Mouse (Mus musculus): ENCODE measurements around the gene Hoxc13. TPM values are rescaled to one million over a fixed set of nuclear protein-coding genes. Genes with fewer than 3 reads are reported as not detected.

Gene Hoxc13
- total RNA-seq, 2 experiments from 2014 or later: not detected

GRCm38 (mm10) chr15:102977423-102977974, 56.6 kb downstream of the Hoxc13 start:
- ATAC-seq (replicated peaks; ENCODE audit: low FRiP score, poor library complexity, severe bottlenecking): no peak

Other genes starting within 250 kb of the Hoxc13 start
- 10.5 and 17.7 TPM in 2 replicates for gene Atp5g2, start 248.8 kb upstream of the Hoxc13 start, total RNA-seq (2015; ENCODE audit: low replicate concordance)
- 19.1 and 31.2 TPM in 2 replicates for gene Atp5g2, start 248.8 kb upstream of the Hoxc13 start, total RNA-seq (2017; ENCODE audit: low replicate concordance)
- 17.6 and 21.6 TPM in 2 replicates for gene Calcoco1, start 198.9 kb upstream of the Hoxc13 start, total RNA-seq (2015; ENCODE audit: low replicate concordance)
- gene Calcoco1, start 198.9 kb upstream of the Hoxc13 start, total RNA-seq (2017; ENCODE audit: low replicate concordance): 34.1 and 40.8 TPM in 2 replicates
- gene Hoxc12, start 15.7 kb downstream of the Hoxc13 start, total RNA-seq (2015; ENCODE audit: low replicate concordance): not detected in 2 replicates
- gene Hoxc12, start 15.7 kb downstream of the Hoxc13 start, total RNA-seq (2017; ENCODE audit: low replicate concordance): not detected in 2 replicates
- gene Hoxc11, start 33.3 kb downstream of the Hoxc13 start, total RNA-seq (2015; ENCODE audit: low replicate concordance): not detected in 2 replicates
- not detected in 2 replicates for gene Hoxc11, start 33.3 kb downstream of the Hoxc13 start, total RNA-seq (2017; ENCODE audit: low replicate concordance)
- not detected in 2 replicates for gene Hoxc10, start 45.7 kb downstream of the Hoxc13 start, total RNA-seq (2015; ENCODE audit: low replicate concordance)
- gene Hoxc10, start 45.7 kb downstream of the Hoxc13 start, total RNA-seq (2017; ENCODE audit: low replicate concordance): not detected in 2 replicates
- gene Hoxc5, start 46.3 kb downstream of the Hoxc13 start, total RNA-seq (2015; ENCODE audit: low replicate concordance): not detected in 2 replicates
- gene Hoxc5, start 46.3 kb downstream of the Hoxc13 start, total RNA-seq (2017; ENCODE audit: low replicate concordance): not detected in 2 replicates
- gene Hoxc9, start 55.3 kb downstream of the Hoxc13 start, total RNA-seq (2015; ENCODE audit: low replicate concordance): not detected in 2 replicates
- not detected in 2 replicates for gene Hoxc9, start 55.3 kb downstream of the Hoxc13 start, total RNA-seq (2017; ENCODE audit: low replicate concordance)
- not detected in 2 replicates for gene Hoxc8, start 69.5 kb downstream of the Hoxc13 start, total RNA-seq (2015; ENCODE audit: low replicate concordance)
- gene Hoxc8, start 69.5 kb downstream of the Hoxc13 start, total RNA-seq (2017; ENCODE audit: low replicate concordance): not detected in 2 replicates
- gene Hoxc6, start 77.2 kb downstream of the Hoxc13 start, total RNA-seq (2015; ENCODE audit: low replicate concordance): 1.1 TPM in 1 of 2 replicates, not detected in the other
- gene Hoxc6, start 77.2 kb downstream of the Hoxc13 start, total RNA-seq (2017; ENCODE audit: low replicate concordance): not detected in 2 replicates
- not detected in 2 replicates for gene Hoxc4, start 97.8 kb downstream of the Hoxc13 start, total RNA-seq (2015; ENCODE audit: low replicate concordance)
- gene Hoxc4, start 97.8 kb downstream of the Hoxc13 start, total RNA-seq (2017; ENCODE audit: low replicate concordance): not detected in 2 replicates
- gene Smug1, start 246.0 kb downstream of the Hoxc13 start, total RNA-seq (2015; ENCODE audit: low replicate concordance): 3.6 TPM in 1 of 2 replicates, not detected in the other
- 0.26 and 0.91 TPM in 2 replicates for gene Smug1, start 246.0 kb downstream of the Hoxc13 start, total RNA-seq (2017; ENCODE audit: low replicate concordance)